Mouse (Mus musculus): ENCODE results near the gene Gm26920. TPM values are rescaled to one million over a fixed set of nuclear protein-coding genes. Genes with fewer than 3 reads are reported as not detected.

The Gm26920 gene
- total RNA-seq (2023) = 1.4 TPM in 1 of 4 replicates, not detected in the others

DNA sequence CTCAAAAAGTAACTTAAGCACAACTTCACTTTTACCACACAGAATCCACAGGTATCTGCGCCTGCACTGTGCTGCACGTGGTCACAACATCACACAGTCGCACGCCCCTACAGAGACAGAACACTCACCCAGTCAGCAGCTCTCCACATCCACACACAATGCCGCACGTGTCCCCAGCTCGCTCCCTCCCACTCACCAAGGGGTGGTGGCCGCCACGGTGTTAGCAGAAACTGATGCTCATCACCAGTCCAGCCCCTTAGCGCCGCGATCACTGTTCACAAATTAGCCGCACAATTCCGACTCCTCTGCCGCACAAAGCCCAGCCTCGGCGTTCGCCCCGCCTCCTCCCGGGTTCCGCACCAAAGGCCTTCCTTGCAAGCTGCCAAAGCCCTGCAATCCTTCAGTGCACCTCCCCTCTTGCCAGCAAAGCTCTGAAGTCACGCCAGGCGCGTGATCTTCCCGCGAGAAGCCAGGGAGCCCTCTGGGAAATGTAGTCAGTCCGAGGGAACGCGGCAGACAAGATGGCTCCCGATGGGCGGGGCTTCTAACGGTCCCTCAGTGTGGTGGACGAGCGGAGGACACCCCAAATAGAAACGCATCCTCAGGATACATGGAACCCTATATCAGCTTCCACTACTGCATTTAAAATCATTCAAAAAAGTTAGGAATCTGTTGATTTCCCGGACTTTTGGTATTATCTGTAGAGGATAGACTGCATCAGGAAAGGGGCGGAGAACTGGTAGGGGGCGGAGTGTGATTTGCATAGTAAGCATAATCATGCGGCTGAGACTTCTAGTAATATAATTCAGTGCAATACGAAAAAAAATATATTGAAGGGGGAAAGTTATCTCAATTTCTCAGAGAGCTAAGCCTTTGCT lies at the start of gene Gm26920, which contains the start of gene Zfp566:
Gene Gm26920 (minus strand): TSS at position 319 of the 878 bp plus-strand sequence.
Gene Zfp566 (minus strand): TSS at position 436 of the 878 bp plus-strand sequence.

DNA sequence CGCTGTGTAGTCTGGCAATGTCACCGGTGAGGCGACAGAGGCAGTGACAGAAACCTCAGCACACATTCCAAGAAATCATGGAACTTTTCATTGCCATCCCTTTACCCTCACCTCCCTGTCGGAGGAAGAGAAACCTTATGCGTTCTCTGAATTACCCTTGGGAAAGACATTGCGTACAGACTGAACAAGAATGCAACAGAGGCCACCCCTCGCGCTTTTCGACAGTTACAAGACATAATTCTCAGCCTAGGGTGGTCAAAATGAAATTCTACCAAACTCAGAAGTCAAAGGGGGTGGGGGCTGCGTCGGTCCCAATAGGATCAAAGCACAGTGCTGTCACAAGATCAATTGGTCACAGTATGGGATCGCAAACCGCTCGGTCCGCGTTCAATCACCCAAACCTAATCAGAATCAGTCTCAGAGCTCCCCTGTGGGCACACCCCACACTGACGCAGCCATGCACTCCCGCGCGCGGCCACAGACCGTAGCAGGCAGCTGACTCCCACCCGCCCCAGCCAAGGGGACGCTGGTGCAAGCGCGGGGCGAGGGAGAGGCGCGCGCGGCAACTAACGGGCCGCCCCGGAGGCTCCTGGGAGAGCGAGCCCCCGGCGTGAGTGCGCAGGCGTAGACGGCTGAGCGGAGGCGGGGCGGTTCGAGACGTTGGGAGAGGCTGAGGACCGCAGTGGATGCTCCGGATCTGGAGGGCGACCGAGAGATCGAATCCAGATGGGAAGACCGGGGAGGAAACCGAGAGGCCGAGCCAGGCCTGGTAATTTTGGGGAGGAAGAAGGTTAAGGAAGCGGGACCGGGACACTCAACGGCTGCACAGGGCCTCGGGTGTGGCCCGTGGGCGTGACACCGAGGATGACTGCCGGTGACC lies 31.3 kb upstream of the Gm26920 start, which contains the start of gene Zfp382:
Gene Zfp382 (plus strand): TSS at position 635 of the 880 bp plus-strand sequence.

DNA sequence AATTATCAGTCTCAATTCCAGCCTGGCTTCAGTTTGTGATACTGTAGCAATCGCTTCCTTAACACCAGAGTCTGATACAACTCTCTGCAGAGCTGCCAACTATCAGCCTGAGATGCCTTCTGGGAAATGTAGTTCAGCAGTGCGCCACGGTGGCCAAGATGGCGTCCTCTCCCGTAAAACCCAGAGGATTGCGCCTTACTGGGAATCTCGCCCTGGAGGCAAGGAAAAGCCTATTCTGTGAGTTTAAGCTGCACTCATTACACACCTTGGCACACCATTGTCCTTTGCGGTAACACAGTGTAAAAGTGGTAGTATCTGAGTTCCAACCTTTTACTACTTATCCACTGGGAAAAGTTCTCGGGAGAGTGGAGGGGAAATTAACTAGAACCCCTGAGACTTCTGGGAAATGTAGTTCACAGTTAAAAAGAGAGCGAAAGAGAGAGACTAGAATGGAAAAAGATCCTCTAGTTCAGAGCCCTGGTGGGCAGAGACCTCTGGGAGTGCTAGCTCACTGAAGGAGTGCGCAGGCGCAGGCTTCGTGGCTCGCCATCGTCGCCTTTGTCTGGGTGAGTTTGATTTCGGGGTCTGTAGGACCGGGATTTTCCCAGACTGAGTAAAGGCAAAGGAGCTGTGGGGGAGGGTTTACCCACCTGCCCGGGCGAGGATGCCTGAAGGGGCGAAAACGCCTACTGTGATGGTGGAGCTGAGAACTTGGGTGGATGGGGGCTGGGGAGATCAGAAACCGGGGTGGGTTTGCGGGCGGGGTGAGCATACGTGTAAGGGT lies 4.6 kb upstream of the Gm26920 start, which contains the start of gene Zfp260:
Gene Zfp260 (plus strand): TSS at position 132 of the 784 bp plus-strand sequence.

DNA sequence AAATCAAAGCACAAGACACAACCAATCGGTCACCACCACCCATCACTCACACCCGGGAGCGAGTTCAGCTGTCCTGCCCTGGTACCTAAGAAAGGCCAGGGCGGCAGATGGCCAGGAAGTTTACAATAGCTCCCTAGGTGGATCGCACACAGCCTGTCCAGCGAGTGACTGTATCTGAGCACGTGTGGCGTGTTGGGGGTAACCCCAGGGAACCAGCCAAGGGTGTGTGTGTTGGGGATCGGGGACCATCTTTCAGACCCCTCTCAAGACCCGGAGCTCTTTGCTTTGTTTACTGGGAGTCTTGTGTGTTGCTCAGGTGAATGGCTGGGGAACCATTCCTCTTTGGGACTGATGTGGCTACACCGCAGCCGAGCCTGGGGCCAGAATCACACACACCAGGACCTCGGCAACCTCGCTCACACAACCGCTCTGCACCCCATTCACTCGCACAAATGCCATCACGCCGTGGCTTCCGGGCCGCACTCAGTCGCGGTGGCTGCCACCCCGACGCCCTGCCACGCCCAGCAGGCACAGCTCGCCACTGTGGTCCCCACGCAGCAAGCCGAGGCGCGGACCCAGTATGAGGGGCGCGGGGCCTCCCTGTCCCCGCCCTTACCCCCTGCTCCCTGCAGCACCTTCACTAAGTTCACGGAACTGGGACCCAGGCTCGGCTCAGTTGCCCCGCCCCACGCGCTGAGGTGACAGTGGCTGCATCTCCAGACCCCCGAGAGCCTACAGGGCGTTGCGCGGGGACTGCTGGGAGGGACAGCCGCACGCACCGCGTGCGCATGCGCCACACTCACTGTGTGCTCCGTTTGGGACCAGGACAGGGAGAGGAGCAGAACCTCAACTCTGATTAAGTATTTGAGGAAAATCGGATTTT lies 17.8 kb downstream of the Gm26920 start, which contains the start of gene Zfp82:
Gene Zfp82 (minus strand): TSS at position 755 of the 883 bp plus-strand sequence.

DNA sequence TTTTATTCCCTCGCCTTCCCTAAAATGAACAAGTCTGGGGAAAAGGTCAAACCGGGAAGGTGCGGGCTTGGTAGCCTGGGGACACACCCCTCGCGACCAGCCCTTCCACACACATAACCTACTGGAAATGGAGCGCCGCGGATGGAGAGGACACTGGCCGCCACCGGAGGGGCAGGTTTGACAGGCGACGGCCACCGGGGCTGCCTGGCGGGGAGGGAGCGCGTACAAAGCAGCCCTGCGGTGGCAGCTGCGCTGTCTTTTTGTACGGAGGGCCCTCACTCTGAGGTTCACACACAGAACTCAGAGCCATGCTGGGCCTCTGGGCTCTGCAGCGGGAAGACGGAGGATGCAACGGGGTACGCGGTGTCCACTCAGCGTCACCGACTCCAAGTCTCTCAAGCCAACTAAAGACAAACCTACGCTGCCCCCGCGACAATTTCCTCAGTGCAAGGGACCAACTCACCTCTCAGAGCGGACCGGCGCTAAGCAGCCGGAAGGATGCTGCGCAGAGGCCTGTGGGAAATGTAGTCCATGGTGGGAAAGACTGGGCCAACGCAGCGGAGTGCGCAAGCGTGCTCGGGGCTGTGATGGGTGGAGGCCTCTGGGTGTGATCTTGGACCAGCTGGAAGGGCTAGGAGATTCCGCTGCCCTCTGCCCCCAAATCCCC lies 39.2 kb downstream of the Gm26920 start, which contains the start of gene Zfp14:
Gene Zfp14 (minus strand): TSS at position 499 of the 667 bp plus-strand sequence.

Other genes with a start within 250 kb of the Gm26920 start
- 3.8 to 4.8 TPM (median 4.7 TPM) in 4 replicates for gene Zfp940, start 236.7 kb downstream of the Gm26920 start, total RNA-seq (2023)
- 11.6 to 16.9 TPM (median 15.0 TPM) in 4 replicates for gene Zfp420, start 230.4 kb downstream of the Gm26920 start, total RNA-seq (2023)
- gene Zfp27, start 183.8 kb downstream of the Gm26920 start, total RNA-seq (2023) = 7.7 to 11.1 TPM (median 10.1 TPM) in 4 replicates
- gene Zfp383, start 182.2 kb downstream of the Gm26920 start, total RNA-seq (2023) = 2.9 to 5.3 TPM (median 4.5 TPM) in 4 replicates
- gene Zfp74, start 136.3 kb downstream of the Gm26920 start, total RNA-seq (2023) = 8.1 to 11.9 TPM (median 10.2 TPM) in 4 replicates
- 21.7 to 29.4 TPM (median 24.5 TPM) in 4 replicates for gene Zfp568, start 106.5 kb downstream of the Gm26920 start, total RNA-seq (2023)
- 2.8 to 4.2 TPM (median 2.9 TPM) in 4 replicates for gene Zfp14, start 39.0 kb downstream of the Gm26920 start, total RNA-seq (2023)
- 2.3 to 4.9 TPM (median 4.0 TPM) in 4 replicates for gene Zfp82, start 17.5 kb downstream of the Gm26920 start, total RNA-seq (2023)
- 3.4 to 7.1 TPM (median 5.3 TPM) in 4 replicates for gene Zfp566, start 117 bp upstream of the Gm26920 start, total RNA-seq (2023)
- gene Zfp260, start 4.4 kb upstream of the Gm26920 start, total RNA-seq (2023) = 21.4 to 32.3 TPM (median 22.1 TPM) in 4 replicates
- 11.9 to 15.5 TPM (median 15.2 TPM) in 4 replicates for gene Zfp382, start 31.5 kb upstream of the Gm26920 start, total RNA-seq (2023)
- 43.1 to 54.7 TPM (median 48.2 TPM) in 4 replicates for gene Zfp146, start 79.3 kb upstream of the Gm26920 start, total RNA-seq (2023)
- gene Cox7a1, start 93.7 kb upstream of the Gm26920 start, total RNA-seq (2023) = not detected in 4 replicates
- 170 to 185 TPM (median 179 TPM) in 4 replicates for gene Capns1, start 108.4 kb upstream of the Gm26920 start, total RNA-seq (2023)
- gene Polr2i, start 141.5 kb upstream of the Gm26920 start, total RNA-seq (2023) = 34.3 to 44.9 TPM (median 41.8 TPM) in 4 replicates
- gene Tbcb, start 141.9 kb upstream of the Gm26920 start, total RNA-seq (2023) = 30.0 to 41.9 TPM (median 35.3 TPM) in 4 replicates
- not detected in 4 replicates for gene Ovol3, start 145.3 kb upstream of the Gm26920 start, total RNA-seq (2023)
- gene Thap8, start 189.7 kb upstream of the Gm26920 start, total RNA-seq (2023) = 1.2 to 2.7 TPM (median 1.7 TPM) in 4 replicates
- 6.4 to 9.9 TPM (median 8.2 TPM) in 4 replicates for gene Wdr62, start 190.0 kb upstream of the Gm26920 start, total RNA-seq (2023)
- gene Clip3, start 201.3 kb upstream of the Gm26920 start, total RNA-seq (2023) = 1.2 TPM in 1 of 4 replicates, not detected in the others
- gene Alkbh6, start 218.3 kb upstream of the Gm26920 start, total RNA-seq (2023) = 67.8 to 84.6 TPM (median 78.6 TPM) in 4 replicates
- 3.5 to 6.6 TPM (median 5.7 TPM) in 4 replicates for gene Syne4, start 224.4 kb upstream of the Gm26920 start, total RNA-seq (2023)
- gene E130208F15Rik, start 231.3 kb upstream of the Gm26920 start, total RNA-seq (2023) = 4.5 to 5.6 TPM (median 5.1 TPM) in 4 replicates
- gene Sdhaf1, start 233.5 kb upstream of the Gm26920 start, total RNA-seq (2023) = 17.4 to 20.4 TPM (median 17.5 TPM) in 4 replicates

All from B cell, adult 62 days (primary cell).